Mouse (Mus musculus) cerebellum, adult 9-11 months (tissue): ENCODE data around the gene A1bg.
A peak's percentile ranks its signal among the peaks of the same experiment; 100 is the strongest.

Source experiments
- DNase-seq: peaks from one replicate; pipeline ENCODE4 v3.0.0; 2022

The A1bg gene

GRCm38 (mm10) chr15:60922912-60923311, at the start of gene A1bg:
Gene A1bg (minus strand): TSS chr15:60923012.
- no peak for DNase-seq

DNA sequence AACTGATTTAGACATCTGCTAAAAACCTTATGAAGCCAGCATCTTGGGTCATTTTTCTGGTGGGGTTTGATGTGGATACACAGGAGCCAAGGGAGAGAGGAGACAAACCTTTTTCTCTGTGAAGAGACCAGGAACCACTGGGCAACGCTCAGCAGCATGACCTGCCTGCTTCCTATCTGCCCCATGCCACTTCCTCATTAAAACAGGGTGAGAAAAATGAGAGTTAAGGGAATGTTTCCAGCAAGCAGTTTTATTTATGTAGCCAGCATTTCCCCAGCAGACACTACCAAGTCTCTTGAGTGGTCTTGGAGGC, 45.7 kb upstream of the A1bg start:
- DNase-seq: no peak

- no peak for DNase-seq
Measured at GRCm38 (mm10) chr15:60967841-60968548, 45.2 kb upstream of the A1bg start.

DNA sequence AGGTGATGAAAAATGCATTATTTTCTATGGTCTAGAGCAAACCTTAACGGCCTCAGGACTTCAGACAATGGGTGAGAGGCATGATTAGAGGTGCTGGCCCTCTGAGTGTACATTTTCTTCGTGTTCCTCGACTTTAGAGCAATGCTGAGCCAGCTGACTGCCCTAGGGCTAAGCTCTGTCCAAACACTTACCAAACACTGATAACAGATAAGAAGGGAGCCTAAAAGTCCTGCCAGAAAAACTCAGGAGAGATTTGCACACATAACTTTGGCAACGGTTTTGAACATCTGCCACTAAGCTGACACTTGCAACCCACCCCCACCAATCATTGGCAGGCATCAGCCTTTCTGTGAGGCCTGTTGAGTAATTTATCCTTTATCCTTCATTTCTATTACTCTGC, 2.9 kb upstream of the A1bg start:
- DNase-seq: no peak

GRCm38 (mm10) chr15:60903763-60904697, 18.8 kb downstream of the A1bg start:
- no peak for DNase-seq

GRCm38 (mm10) chr15:60898187-60898965, 24.4 kb downstream of the A1bg start:
- DNase-seq: no peak

DNA sequence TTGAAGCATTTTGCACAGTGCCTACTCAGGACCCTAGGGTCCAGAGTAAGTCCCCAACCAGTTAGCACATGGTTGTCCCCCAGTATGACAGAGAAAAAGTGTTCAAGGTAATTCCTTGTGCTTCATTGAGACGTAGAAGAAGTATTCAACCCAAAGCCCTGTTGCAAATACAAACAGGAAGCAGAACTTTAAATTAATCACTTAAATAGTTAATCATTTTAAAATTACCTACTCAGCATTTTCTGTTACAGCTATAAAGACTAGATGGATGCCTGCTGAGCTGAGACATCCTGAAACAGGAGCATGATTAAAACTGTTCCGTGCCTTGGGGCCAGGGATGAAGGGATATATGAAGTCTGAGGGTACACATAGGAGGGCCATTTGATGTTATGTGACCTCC, 26.8 kb downstream of the A1bg start:
- DNase-seq: no peak

DNA sequence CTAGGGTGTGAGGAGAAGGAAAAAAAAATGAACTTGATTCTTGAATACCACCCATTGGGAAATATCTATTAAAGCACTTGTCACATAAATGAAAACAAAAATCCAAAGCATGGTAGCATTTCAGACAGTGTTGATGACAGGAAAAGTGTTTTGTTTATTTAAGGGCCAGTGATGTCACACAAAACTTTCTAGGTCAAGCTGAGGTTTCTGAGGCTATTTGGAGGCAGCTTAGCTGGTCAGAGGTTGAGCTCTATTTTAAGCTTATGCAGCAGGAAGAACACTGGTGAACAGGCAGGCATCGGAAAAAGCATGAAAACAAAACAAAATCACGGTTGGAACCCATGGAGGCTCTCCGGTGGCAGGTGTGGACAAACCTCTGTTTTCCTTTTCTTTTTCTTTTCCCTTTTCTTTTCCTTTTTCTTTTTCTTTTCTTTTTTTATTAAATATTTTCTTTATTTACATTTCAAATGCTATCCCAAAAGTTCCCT, 29.8 kb downstream of the A1bg start:
- no peak for DNase-seq

DNA sequence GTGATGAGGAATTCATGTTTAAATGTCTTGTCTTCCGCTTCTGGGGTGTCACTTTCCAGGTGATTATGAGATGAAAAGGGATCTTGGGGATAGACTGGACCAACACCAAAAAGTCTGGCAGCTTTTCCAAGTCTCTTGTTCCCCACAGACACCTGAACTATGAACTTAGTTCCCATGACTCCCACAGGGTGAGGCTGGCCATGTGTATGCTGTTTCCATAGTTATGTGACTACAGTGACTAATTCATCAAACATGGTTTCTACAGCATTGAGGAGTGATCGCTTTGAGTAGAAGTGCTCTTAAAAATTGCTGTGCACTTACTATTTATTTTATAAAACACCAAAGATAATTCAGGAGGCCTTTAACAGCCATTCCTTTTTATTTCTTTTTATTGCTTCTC, 34.1 kb downstream of the A1bg start:
- DNase-seq: no peak

GRCm38 (mm10) chr15:60875721-60876120, 47.1 kb downstream of the A1bg start:
- no peak for DNase-seq

- no peak for DNase-seq
Measured at GRCm38 (mm10) chr15:60862417-60862816, 60.4 kb downstream of the A1bg start.

DNA sequence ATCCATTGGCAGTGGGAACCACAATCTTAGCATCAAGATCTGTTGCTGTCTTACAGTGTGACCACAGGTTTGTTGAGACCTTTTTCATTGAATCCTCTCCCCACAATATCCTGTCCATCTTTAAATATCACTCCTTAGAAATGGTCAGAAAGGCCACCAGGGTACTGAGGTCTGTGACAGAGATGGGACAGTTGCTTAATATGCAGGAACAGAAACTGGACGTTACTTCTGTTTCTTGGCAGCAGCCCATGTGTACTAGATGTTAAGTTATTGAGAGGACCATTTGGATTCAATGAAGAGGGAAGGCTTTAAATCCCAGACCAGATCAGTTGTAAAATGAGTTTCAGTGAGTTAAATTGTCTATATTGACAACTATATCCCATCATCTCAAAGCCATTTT, 67.7 kb downstream of the A1bg start:
- no peak for DNase-seq

DNA sequence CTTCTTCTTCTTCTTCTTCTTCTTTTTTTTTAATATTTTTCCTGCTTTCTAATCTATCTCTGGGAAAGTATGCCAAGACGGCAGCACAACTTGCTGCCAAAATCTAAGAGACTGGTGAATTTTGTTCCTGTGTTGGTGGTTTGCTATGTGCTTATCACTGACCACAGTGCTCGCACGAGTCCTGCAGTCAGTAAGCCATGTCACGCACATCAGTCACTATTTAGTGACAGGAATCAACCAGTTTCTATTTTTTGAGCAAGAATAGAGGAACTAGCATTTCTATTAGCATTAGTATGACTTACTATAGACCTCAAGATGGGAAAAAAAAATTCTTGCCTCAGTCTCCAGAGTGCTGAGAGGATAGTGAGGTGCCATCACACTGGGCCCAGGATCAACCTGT, 68.7 kb downstream of the A1bg start:
- no peak for DNase-seq

DNA sequence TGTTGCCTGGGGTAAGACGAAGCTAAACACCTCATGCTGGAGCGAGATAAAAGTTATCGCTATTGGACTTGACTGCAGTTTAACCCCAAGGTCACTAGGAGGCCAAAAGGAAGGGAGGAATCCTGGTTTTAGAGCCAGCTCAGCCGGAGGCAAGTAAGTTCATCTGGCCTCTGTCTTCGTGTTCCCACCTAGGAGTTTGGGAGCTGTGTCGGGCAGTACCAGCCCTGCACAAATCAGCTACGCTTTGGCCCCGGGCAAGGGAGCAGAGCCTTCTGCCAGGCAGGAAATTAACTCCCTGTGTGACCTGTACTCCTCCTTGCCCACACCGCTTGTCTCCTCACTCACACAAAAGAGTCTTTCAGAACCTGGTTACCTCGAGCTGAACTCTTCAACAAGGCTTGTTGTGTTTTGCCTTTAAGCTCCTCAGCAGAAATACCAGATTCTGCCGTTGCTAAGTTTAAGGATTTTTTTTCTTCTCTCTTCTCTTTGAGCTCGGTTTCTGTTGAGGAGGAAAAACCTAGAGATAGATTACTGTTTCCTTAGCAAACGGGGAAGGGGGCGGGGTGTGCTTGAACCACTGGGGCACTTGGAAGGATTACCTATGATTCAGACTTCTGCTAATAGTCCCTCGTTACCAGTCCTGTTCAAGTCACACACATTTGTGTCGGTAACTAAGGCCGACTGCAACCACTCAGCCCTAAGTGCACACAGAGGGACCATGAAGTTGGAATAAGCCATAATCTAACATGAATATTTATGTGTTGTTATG, 69.4 kb downstream of the A1bg start, which contains the start of gene Fam84b:
Gene Fam84b, minus strand, starts transcription at position 548 of the 769 bp plus-strand sequence.
- DNase-seq: peak; percentile 16

- DNase-seq: no peak
Measured at GRCm38 (mm10) chr15:60848630-60849029, 74.2 kb downstream of the A1bg start.
